Mouse (Mus musculus) lung, adult 2 months (tissue): ENCODE data around the gene Tenm2. TPM values are rescaled to one million over a fixed set of nuclear protein-coding genes. Genes with fewer than 3 reads are reported as not detected.

Experiments used
- DNase-seq: peaks from one replicate; pipeline ENCODE4 v3.0.0; 2022
- H3K4me1 ChIP-seq: fragments of 200-500 bp; 2 replicates; pipeline ENCODE4 v1.6.1; 2011; ENCODE audit warnings: low read length; ENCODE audit not compliant: control insufficient read depth, insufficient read depth
- H3K4me3 ChIP-seq: fragments of 200-500 bp; replicated peaks from 2 replicates; pipeline ENCODE3; 2011; ENCODE audit warnings: low read depth, mild to moderate bottlenecking, control low read depth, low read length; ENCODE audit errors: extremely low read depth
- CTCF ChIP-seq: fragments of 200-500 bp; IDR thresholded peaks from 2 replicates; pipeline ENCODE4 v1.5.1; 2011; ENCODE audit warnings: mild to moderate bottlenecking, low read length, control low read depth; ENCODE audit not compliant: insufficient read depth
- POLR2A ChIP-seq: fragments of 200-500 bp; IDR thresholded peaks from 2 replicates; pipeline ENCODE4 v1.6.1; 2011; ENCODE audit warnings: low read depth, mild to moderate bottlenecking, control low read depth, low read length, borderline replicate concordance; ENCODE audit errors: extremely low read depth
- WGBS: fragments of 180-500 bp; shearing (Covaris S2); methylation state at CpG from one replicate; pipeline ENCODE4 v1.1.7; 2018; 5-methylcytosine and 5-hydroxymethylcytosine counted together
- polyA plus RNA-seq: library from polyadenylated mRNA; depleted of rRNA; stranded (reverse); fragments of >200 nt; gene quantifications from 2 replicates; pipeline ENCODE4 v1.2.3, GENCODE M21; 2012

Tenm2 gene
- polyA plus RNA-seq, 1 experiment, result 0.36 TPM

GRCm38 (mm10) chr11:36280533-36280932, 955.2 kb downstream of the Tenm2 start:
- no peak for DNase-seq
- WGBS, result 74% methylated on average over 7 of the region's 7 CpGs
- TF ChIP-seq CTCF (no peak), POLR2A (no peak)
- Histone ChIP-seq H3K4me1 (no peaks in the 10 kb centered on the region), H3K4me3 (no peak overlapping the region)

- H3K4me1 ChIP-seq, result no peaks in the 10 kb centered on the region
- no peak overlapping the region for H3K4me3 ChIP-seq
- TF ChIP-seq CTCF (no peak), POLR2A (no peak)
- WGBS, result 83% methylated on average over 9 of the region's 9 CpGs
- DNase-seq, result no peak
Observed at GRCm38 (mm10) chr11:36277903-36278215, 957.9 kb downstream of the Tenm2 start.

- no peak for DNase-seq
- TF ChIP-seq CTCF (no peak), POLR2A (no peak)
- H3K4me1 ChIP-seq, result no peaks in the 10 kb centered on the region
- no peak overlapping the region for H3K4me3 ChIP-seq
- WGBS, result 52% methylated on average over 20 of the region's 20 CpGs
Observed at GRCm38 (mm10) chr11:36277192-36277902, 958.4 kb downstream of the Tenm2 start.

GRCm38 (mm10) chr11:36276015-36276414, 959.7 kb downstream of the Tenm2 start:
- Histone ChIP-seq H3K4me1 (no peaks in the 10 kb centered on the region), H3K4me3 (no peak overlapping the region)
- TF ChIP-seq CTCF (no peak), POLR2A (no peak)
- peak; percentile 10 for DNase-seq
- WGBS, result 28% methylated on average over 5 of the region's 5 CpGs

- DNase-seq, result no peak
- TF ChIP-seq CTCF (no peak), POLR2A (no peak)
- Histone ChIP-seq H3K4me1 (no peaks in the 10 kb centered on the region), H3K4me3 (no peak overlapping the region)
- 63% methylated on average over 2 of the region's 2 CpGs for WGBS
Observed at GRCm38 (mm10) chr11:36272149-36272548, 963.6 kb downstream of the Tenm2 start.

GRCm38 (mm10) chr11:36269945-36270344, 965.8 kb downstream of the Tenm2 start:
- 84% methylated on average over 6 of the region's 6 CpGs for WGBS
- DNase-seq, result no peak
- TF ChIP-seq CTCF (no peak), POLR2A (no peak)
- no peaks in the 10 kb centered on the region for H3K4me1 ChIP-seq
- H3K4me3 ChIP-seq, result no peak overlapping the region

GRCm38 (mm10) chr11:36264776-36265466, 970.8 kb downstream of the Tenm2 start:
- Histone ChIP-seq H3K4me1 (no peaks in the 10 kb centered on the region), H3K4me3 (no peak overlapping the region)
- TF ChIP-seq POLR2A, result no peak
- no peak for TF ChIP-seq CTCF
- no peak for DNase-seq
- WGBS, result 65% methylated on average over 17 of the region's 17 CpGs

GRCm38 (mm10) chr11:36263840-36264239, 971.9 kb downstream of the Tenm2 start:
- TF ChIP-seq CTCF, result no peak
- TF ChIP-seq POLR2A, result no peak
- 63% methylated on average over 10 of the region's 10 CpGs for WGBS
- DNase-seq, result no peak
- H3K4me3 ChIP-seq, result no peak overlapping the region
- H3K4me1 ChIP-seq, result no peaks in the 10 kb centered on the region

GRCm38 (mm10) chr11:36257187-36257586, 978.6 kb downstream of the Tenm2 start:
- H3K4me1 ChIP-seq, result no peaks in the 10 kb centered on the region
- 77% methylated on average over 5 of the region's 5 CpGs for WGBS
- no peak for DNase-seq
- TF ChIP-seq POLR2A, result no peak
- TF ChIP-seq CTCF, result no peak
- H3K4me3 ChIP-seq, result no peak overlapping the region

- no peak for DNase-seq
- no peak overlapping the region for H3K4me3 ChIP-seq
- WGBS, result 77% methylated on average over 5 of the region's 5 CpGs
- H3K4me1 ChIP-seq, result no peaks in the 10 kb centered on the region
- TF ChIP-seq POLR2A, result no peak
- TF ChIP-seq CTCF, result no peak
Observed at GRCm38 (mm10) chr11:36256747-36257146, 979.0 kb downstream of the Tenm2 start.
